Mouse (Mus musculus): Measurements from ENCODE around the gene Cux1. TPM values are rescaled to one million over a fixed set of nuclear protein-coding genes. Genes with fewer than 3 reads are reported as not detected.

The Cux1 gene
- polyA plus RNA-seq, 1 experiment: 164 TPM

- Histone ChIP-seq H3K4me3 (ENCODE audit: control insufficient read depth, insufficient read depth, low read length) (no peak overlapping the region), H3K36me3 (ENCODE audit: control insufficient read depth, insufficient read depth, low read length) (peaks cover 87% of the 10 kb centered on the region), H3K27ac (ENCODE audit: control insufficient read depth, insufficient read depth, low read length) (no peak overlapping the region), H3K4me1 (replicated peaks; ENCODE audit: control insufficient read depth, insufficient read depth, low read length) (no peaks in the 10 kb centered on the region), H3K27me3 (ENCODE audit: control insufficient read depth, insufficient read depth, low read length) (no peaks in the 10 kb centered on the region)
- DNase-seq: no peak
- WGBS: 100% methylated on average over 5 of the region's 5 CpGs
- TF ChIP-seq POLR2A (IDR thresholded peaks at IDR 0.05; ENCODE audit: control insufficient read depth, extremely low read depth, insufficient read depth, low read length, poor library complexity) (no peak), CTCF (IDR thresholded peaks at IDR 0.05; ENCODE audit: borderline replicate concordance, control insufficient read depth, extremely low read depth, insufficient read depth, low read length, poor library complexity) (no peak)
These were observed 205.3 kb downstream of the Cux1 start for GRCm38 (mm10) chr5:136362021-136362420.

- WGBS: 97% methylated on average over 2 of the region's 2 CpGs
- Histone ChIP-seq H3K27me3 (ENCODE audit: control insufficient read depth, insufficient read depth, low read length) (no peaks in the 10 kb centered on the region), H3K4me1 (replicated peaks; ENCODE audit: control insufficient read depth, insufficient read depth, low read length) (no peaks in the 10 kb centered on the region), H3K36me3 (ENCODE audit: control insufficient read depth, insufficient read depth, low read length) (peaks cover 82% of the 10 kb centered on the region), H3K27ac (ENCODE audit: control insufficient read depth, insufficient read depth, low read length) (no peak overlapping the region), H3K4me3 (ENCODE audit: control insufficient read depth, insufficient read depth, low read length) (no peak overlapping the region)
- TF ChIP-seq CTCF (IDR thresholded peaks at IDR 0.05; ENCODE audit: borderline replicate concordance, control insufficient read depth, extremely low read depth, insufficient read depth, low read length, poor library complexity): no peak
- TF ChIP-seq POLR2A (IDR thresholded peaks at IDR 0.05; ENCODE audit: control insufficient read depth, extremely low read depth, insufficient read depth, low read length, poor library complexity): no peak
- DNase-seq: no peak
These were observed 210.1 kb downstream of the Cux1 start for GRCm38 (mm10) chr5:136357227-136357626.

GRCm38 (mm10) chr5:136355583-136356126 is 211.6 kb downstream of the Cux1 start:
- WGBS: 87% methylated on average over 3 of the region's 3 CpGs
- no peak for DNase-seq
- H3K4me1 ChIP-seq (replicated peaks; ENCODE audit: control insufficient read depth, insufficient read depth, low read length): no peaks in the 10 kb centered on the region
- H3K27me3 ChIP-seq (ENCODE audit: control insufficient read depth, insufficient read depth, low read length): no peaks in the 10 kb centered on the region
- no peak overlapping the region for H3K4me3 ChIP-seq (ENCODE audit: control insufficient read depth, insufficient read depth, low read length)
- H3K27ac ChIP-seq (ENCODE audit: control insufficient read depth, insufficient read depth, low read length): no peak overlapping the region
- TF ChIP-seq CTCF (IDR thresholded peaks at IDR 0.05; ENCODE audit: borderline replicate concordance, control insufficient read depth, extremely low read depth, insufficient read depth, low read length, poor library complexity): no peak
- TF ChIP-seq POLR2A (IDR thresholded peaks at IDR 0.05; ENCODE audit: control insufficient read depth, extremely low read depth, insufficient read depth, low read length, poor library complexity): no peak
- peaks cover 76% of the 10 kb centered on the region for H3K36me3 ChIP-seq (ENCODE audit: control insufficient read depth, insufficient read depth, low read length)

- H3K4me1 ChIP-seq (replicated peaks; ENCODE audit: control insufficient read depth, insufficient read depth, low read length): no peaks in the 10 kb centered on the region
- TF ChIP-seq CTCF (IDR thresholded peaks at IDR 0.05; ENCODE audit: borderline replicate concordance, control insufficient read depth, extremely low read depth, insufficient read depth, low read length, poor library complexity) (no peak), POLR2A (IDR thresholded peaks at IDR 0.05; ENCODE audit: control insufficient read depth, extremely low read depth, insufficient read depth, low read length, poor library complexity) (no peak)
- peaks cover 67% of the 10 kb centered on the region for H3K36me3 ChIP-seq (ENCODE audit: control insufficient read depth, insufficient read depth, low read length)
- H3K27ac ChIP-seq (ENCODE audit: control insufficient read depth, insufficient read depth, low read length): no peak overlapping the region
- 89% methylated on average over 6 of the region's 6 CpGs for WGBS
- H3K4me3 ChIP-seq (ENCODE audit: control insufficient read depth, insufficient read depth, low read length): no peak overlapping the region
- DNase-seq: no peak
- H3K27me3 ChIP-seq (ENCODE audit: control insufficient read depth, insufficient read depth, low read length): no peaks in the 10 kb centered on the region
These were observed 212.6 kb downstream of the Cux1 start for GRCm38 (mm10) chr5:136354729-136355128.

GRCm38 (mm10) chr5:136353114-136353513 is 214.2 kb downstream of the Cux1 start:
- no peaks in the 10 kb centered on the region for H3K27me3 ChIP-seq (ENCODE audit: control insufficient read depth, insufficient read depth, low read length)
- H3K27ac ChIP-seq (ENCODE audit: control insufficient read depth, insufficient read depth, low read length): no peak overlapping the region
- peaks cover 60% of the 10 kb centered on the region for H3K36me3 ChIP-seq (ENCODE audit: control insufficient read depth, insufficient read depth, low read length)
- H3K4me3 ChIP-seq (ENCODE audit: control insufficient read depth, insufficient read depth, low read length): no peak overlapping the region
- 94% methylated on average over 8 of the region's 8 CpGs for WGBS
- no peaks in the 10 kb centered on the region for H3K4me1 ChIP-seq (replicated peaks; ENCODE audit: control insufficient read depth, insufficient read depth, low read length)
- TF ChIP-seq CTCF (IDR thresholded peaks at IDR 0.05; ENCODE audit: borderline replicate concordance, control insufficient read depth, extremely low read depth, insufficient read depth, low read length, poor library complexity) (no peak), POLR2A (IDR thresholded peaks at IDR 0.05; ENCODE audit: control insufficient read depth, extremely low read depth, insufficient read depth, low read length, poor library complexity) (no peak)
- no peak for DNase-seq

- no peaks in the 10 kb centered on the region for H3K4me1 ChIP-seq (replicated peaks; ENCODE audit: control insufficient read depth, insufficient read depth, low read length)
- H3K36me3 ChIP-seq (ENCODE audit: control insufficient read depth, insufficient read depth, low read length): peaks cover 47% of the 10 kb centered on the region
- DNase-seq: no peak
- no peak overlapping the region for H3K27ac ChIP-seq (ENCODE audit: control insufficient read depth, insufficient read depth, low read length)
- no peaks in the 10 kb centered on the region for H3K27me3 ChIP-seq (ENCODE audit: control insufficient read depth, insufficient read depth, low read length)
- no peak overlapping the region for H3K4me3 ChIP-seq (ENCODE audit: control insufficient read depth, insufficient read depth, low read length)
- 96% methylated on average over 15 of the region's 15 CpGs for WGBS
- TF ChIP-seq CTCF (IDR thresholded peaks at IDR 0.05; ENCODE audit: borderline replicate concordance, control insufficient read depth, extremely low read depth, insufficient read depth, low read length, poor library complexity) (no peak), POLR2A (IDR thresholded peaks at IDR 0.05; ENCODE audit: control insufficient read depth, extremely low read depth, insufficient read depth, low read length, poor library complexity) (no peak)
These were observed 224.0 kb downstream of the Cux1 start for GRCm38 (mm10) chr5:136343156-136343890.
